Mouse (Mus musculus) sigmoid colon, adult 10 weeks (tissue): ENCODE measurements around the gene Dyrk4. TPM values are rescaled to one million over a fixed set of nuclear protein-coding genes. Genes with fewer than 3 reads are reported as not detected.

Source experiments
- polyA plus RNA-seq: library from polyadenylated mRNA; stranded (reverse); fragments of 350-450 nt; fragmentation: Illumina TruSeq; extraction: RNeasy Lipid Tissue Mini Kit (QIAGEN cat#74804); gene quantifications from one replicate; pipeline ENCODE4 v1.2.3, GENCODE M21; 2014; ENCODE audit warnings: low read depth, low replicate concordance

Dyrk4 gene
- 0.32 TPM for polyA plus RNA-seq

GRCm38 (mm10) chr6:126921111-126921881 lies at the start of gene Dyrk4:
TSS of gene Dyrk4 (minus strand) at chr6:126921839.

GRCm38 (mm10) chr6:126939487-126940171 lies 18.0 kb upstream of the Dyrk4 start, which contains the start of the genes Rad51ap1 and D6Wsu163e:
TSS of gene Rad51ap1 (minus strand) at chr6:126939587.
TSS of gene D6Wsu163e (plus strand) at chr6:126939962.

DNA sequence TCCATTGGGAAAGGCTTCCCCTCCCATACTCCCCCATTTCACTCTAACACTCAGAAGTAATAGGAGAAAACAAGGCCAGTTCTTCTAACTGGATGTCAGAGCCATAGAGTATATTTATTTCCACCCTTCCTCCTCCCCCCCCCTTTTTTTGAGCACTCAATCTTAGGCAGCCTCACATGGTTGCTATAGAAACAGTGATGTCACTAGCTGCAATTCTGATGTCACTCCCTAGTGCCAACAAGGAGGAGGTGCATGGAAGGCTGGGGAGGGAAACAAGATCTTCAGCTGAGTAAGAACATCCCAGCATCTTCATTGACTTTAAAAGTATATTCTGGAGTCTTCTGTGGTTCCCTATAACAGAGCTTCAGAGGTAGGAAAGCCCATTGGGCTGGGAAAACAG lies 68.8 kb downstream of the Dyrk4 start, which contains the start of gene Akap3:
Gene Akap3 (plus strand): TSS at position 218 of the 400 bp plus-strand sequence.

GRCm38 (mm10) chr6:126848712-126849704 lies 72.6 kb downstream of the Dyrk4 start, which contains the start of gene Ndufa9:
TSS of gene Ndufa9 (minus strand) at chr6:126849136.

Other genes with a start within 250 kb of the Dyrk4 start
- 1.6 TPM for gene Kcna6, start 181.2 kb downstream of the Dyrk4 start, polyA plus RNA-seq
- 84.5 TPM for gene Ndufa9, start 72.7 kb downstream of the Dyrk4 start, polyA plus RNA-seq
- gene Akap3, start 68.7 kb downstream of the Dyrk4 start, polyA plus RNA-seq = not detected
- 16.2 TPM for gene Rad51ap1, start 17.7 kb upstream of the Dyrk4 start, polyA plus RNA-seq
- gene D6Wsu163e, start 18.1 kb upstream of the Dyrk4 start, polyA plus RNA-seq = 22.7 TPM
- not detected for gene Fgf6, start 93.7 kb upstream of the Dyrk4 start, polyA plus RNA-seq
- gene Fgf23, start 151.1 kb upstream of the Dyrk4 start, polyA plus RNA-seq = not detected
- 6.4 TPM for gene Tigar, start 187.7 kb upstream of the Dyrk4 start, polyA plus RNA-seq
- gene Ccnd2, start 230.4 kb upstream of the Dyrk4 start, polyA plus RNA-seq = 96.0 TPM